Mouse (Mus musculus): ENCODE results near the gene 1700010B08Rik. TPM values are rescaled to one million over a fixed set of nuclear protein-coding genes. Genes with fewer than 3 reads are reported as not detected.
"Not testable (repeated sequence)": the region's sequence is repeated elsewhere in the genome, so short reads cannot be mapped to it uniquely, and the experiment has no call there.

The 1700010B08Rik gene
- polyA plus RNA-seq, 2 experiments = not detected

GRCm38 (mm10) chr2:173705827-173706551 is 13.2 kb upstream of the 1700010B08Rik start:
- no peaks in the 10 kb centered on the region for H3K27me3 ChIP-seq (ENCODE audit: control insufficient read depth, insufficient read depth, low read length)
- TF ChIP-seq CTCF (IDR thresholded peaks at IDR 0.05; ENCODE audit: low read depth) (no peak), EP300 (IDR thresholded peaks at IDR 0.05; ENCODE audit: low read depth) (no peak)
- H3K4me3 ChIP-seq (ENCODE audit: insufficient read depth in 1 of 2, low read depth in 2 of 2, low read length in 2 of 2) = no peak overlapping the region
- no peak overlapping the region for H3K9ac ChIP-seq (replicated peaks)
- H3K36me3 ChIP-seq (replicated peaks; ENCODE audit: control insufficient read depth, insufficient read depth, low read depth) = peaks cover 6% of the 10 kb centered on the region
- ATAC-seq (ENCODE audit: insufficient read depth) (no peak), DNase-seq (ENCODE audit: low read depth in 3 of 3, low spot score in 3 of 3) (no peak)
- H3K4me2 ChIP-seq (ENCODE audit: low read depth) = no peak overlapping the region
- peaks cover 0 to 2% of the 10 kb centered on the region in 2 experiments; a peak in 1 of 4 replicates for H3K4me1 ChIP-seq (replicated peaks; ENCODE audit: control insufficient read depth in 2 of 2, insufficient read depth in 2 of 2, low read length in 1 of 2)
- H3K27ac ChIP-seq = no peak overlapping the region
- WGBS (ENCODE audit: insufficient replicate concordance) = 85% methylated on average over 15 of the region's 15 CpGs
- H3K9me3 ChIP-seq (ENCODE audit: control insufficient read depth, low read length) = no peaks in the 10 kb centered on the region

DNA sequence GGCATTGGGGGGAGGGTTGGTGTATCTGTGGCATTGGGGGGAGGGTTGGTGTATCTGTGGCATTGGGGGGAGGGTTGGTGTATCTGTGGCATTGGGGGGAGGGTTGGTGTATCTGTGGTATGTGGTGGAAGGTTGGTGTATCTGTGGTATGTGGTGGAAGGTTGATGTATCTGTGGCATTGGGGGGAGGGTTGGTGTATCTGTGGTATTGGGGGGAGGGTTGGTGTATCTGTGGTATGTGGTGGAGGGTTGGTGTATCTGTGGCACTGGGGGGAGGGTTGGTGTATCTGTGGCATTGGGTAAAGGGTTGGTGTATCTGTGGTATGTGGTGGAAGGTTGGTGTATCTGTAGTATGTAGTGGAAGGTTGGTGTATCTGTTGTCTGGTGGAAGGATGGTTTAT is 11.6 kb upstream of the 1700010B08Rik start:
- H3K9me3 ChIP-seq (ENCODE audit: control insufficient read depth, low read length); H3K4me1 ChIP-seq (replicated peaks; ENCODE audit: control insufficient read depth in 2 of 2, insufficient read depth in 2 of 2, low read length in 1 of 2); H3K4me3 ChIP-seq (ENCODE audit: insufficient read depth in 1 of 2, low read depth in 2 of 2, low read length in 2 of 2); H3K27me3 ChIP-seq (ENCODE audit: control insufficient read depth, insufficient read depth, low read length); ATAC-seq (ENCODE audit: insufficient read depth); DNase-seq (ENCODE audit: low read depth in 3 of 3, low spot score in 3 of 3); H3K36me3 ChIP-seq (replicated peaks; ENCODE audit: control insufficient read depth, insufficient read depth, low read depth); H3K9ac ChIP-seq (replicated peaks); H3K27ac ChIP-seq; H3K4me2 ChIP-seq (ENCODE audit: low read depth): not testable (repeated sequence)

GRCm38 (mm10) chr2:173710193-173710592 is 9.0 kb upstream of the 1700010B08Rik start:
- no peak for DNase-seq (ENCODE audit: low read depth in 3 of 3, low spot score in 3 of 3)
- Histone ChIP-seq H3K36me3 (replicated peaks; ENCODE audit: control insufficient read depth, insufficient read depth, low read depth) (no peaks in the 10 kb centered on the region), H3K4me3 (ENCODE audit: insufficient read depth in 1 of 2, low read depth in 2 of 2, low read length in 2 of 2) (no peak overlapping the region), H3K27me3 (ENCODE audit: control insufficient read depth, insufficient read depth, low read length) (no peaks in the 10 kb centered on the region), H3K4me1 (replicated peaks; ENCODE audit: control insufficient read depth in 2 of 2, insufficient read depth in 2 of 2, low read length in 1 of 2) (peaks cover 0 to 2% of the 10 kb centered on the region in 2 experiments; a peak in 1 of 4 replicates), H3K4me2 (ENCODE audit: low read depth) (no peak overlapping the region), H3K27ac (no peak overlapping the region), H3K9me3 (ENCODE audit: control insufficient read depth, low read length) (no peaks in the 10 kb centered on the region), H3K9ac (replicated peaks) (no peak overlapping the region)
- WGBS (ENCODE audit: insufficient replicate concordance) = 67% methylated on average over 6 of the region's 6 CpGs
- TF ChIP-seq CTCF (IDR thresholded peaks at IDR 0.05; ENCODE audit: low read depth) = no peak
- no peak for TF ChIP-seq EP300 (IDR thresholded peaks at IDR 0.05; ENCODE audit: low read depth)
- ATAC-seq (ENCODE audit: insufficient read depth) = no peak

GRCm38 (mm10) chr2:173712656-173713055 is 6.6 kb upstream of the 1700010B08Rik start:
- 61% methylated on average over 10 of the region's 10 CpGs for WGBS (ENCODE audit: insufficient replicate concordance)
- Histone ChIP-seq H3K4me1 (replicated peaks; ENCODE audit: control insufficient read depth in 2 of 2, insufficient read depth in 2 of 2, low read length in 1 of 2) (peaks cover 0 to 2% of the 10 kb centered on the region in 2 experiments; a peak in 1 of 4 replicates), H3K36me3 (replicated peaks; ENCODE audit: control insufficient read depth, insufficient read depth, low read depth) (no peaks in the 10 kb centered on the region), H3K4me3 (ENCODE audit: insufficient read depth in 1 of 2, low read depth in 2 of 2, low read length in 2 of 2) (no peak overlapping the region), H3K9ac (replicated peaks) (no peak overlapping the region), H3K9me3 (ENCODE audit: control insufficient read depth, low read length) (no peaks in the 10 kb centered on the region), H3K4me2 (ENCODE audit: low read depth) (no peak overlapping the region), H3K27me3 (ENCODE audit: control insufficient read depth, insufficient read depth, low read length) (no peaks in the 10 kb centered on the region), H3K27ac (no peak overlapping the region)
- DNase-seq (ENCODE audit: low read depth in 3 of 3, low spot score in 3 of 3) (no peak), ATAC-seq (ENCODE audit: insufficient read depth) (no peak)
- TF ChIP-seq CTCF (IDR thresholded peaks at IDR 0.05; ENCODE audit: low read depth) (no peak), EP300 (IDR thresholded peaks at IDR 0.05; ENCODE audit: low read depth) (no peak)

DNA sequence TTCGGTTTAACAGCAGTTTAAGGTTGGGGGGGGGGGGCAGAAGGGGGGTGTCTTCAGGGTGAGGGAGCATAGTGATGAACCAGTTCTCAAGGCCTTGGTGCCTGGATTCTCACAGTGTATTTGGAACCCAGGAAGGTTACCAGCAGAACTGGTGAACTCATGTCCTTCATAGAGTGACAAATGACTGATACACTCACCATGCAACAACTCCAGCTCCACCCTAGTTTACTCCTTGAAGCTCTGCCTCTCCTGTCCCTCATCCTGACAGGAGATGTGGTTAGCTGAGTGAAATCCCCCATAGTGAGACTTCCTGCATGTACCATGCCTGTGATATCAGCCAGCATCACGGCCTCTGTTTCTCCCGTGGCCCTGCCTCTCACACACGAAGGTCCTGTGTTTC is 6.0 kb upstream of the 1700010B08Rik start:
- Histone ChIP-seq H3K27me3 (ENCODE audit: control insufficient read depth, insufficient read depth, low read length) (no peaks in the 10 kb centered on the region), H3K4me3 (ENCODE audit: insufficient read depth in 1 of 2, low read depth in 2 of 2, low read length in 2 of 2) (no peak overlapping the region), H3K36me3 (replicated peaks; ENCODE audit: control insufficient read depth, insufficient read depth, low read depth) (no peaks in the 10 kb centered on the region), H3K4me1 (replicated peaks; ENCODE audit: control insufficient read depth in 2 of 2, insufficient read depth in 2 of 2, low read length in 1 of 2) (peaks cover 0 to 2% of the 10 kb centered on the region in 2 experiments; a peak in 1 of 4 replicates), H3K9ac (replicated peaks) (no peak overlapping the region), H3K9me3 (ENCODE audit: control insufficient read depth, low read length) (no peaks in the 10 kb centered on the region), H3K4me2 (ENCODE audit: low read depth) (no peak overlapping the region), H3K27ac (no peak overlapping the region)
- DNase-seq (ENCODE audit: low read depth in 3 of 3, low spot score in 3 of 3) (no peak), ATAC-seq (ENCODE audit: insufficient read depth) (no peak)
- 54% methylated on average over 4 of the region's 4 CpGs for WGBS (ENCODE audit: insufficient replicate concordance)
- TF ChIP-seq EP300 (IDR thresholded peaks at IDR 0.05; ENCODE audit: low read depth) = no peak
- no peak for TF ChIP-seq CTCF (IDR thresholded peaks at IDR 0.05; ENCODE audit: low read depth)

Data from liver, embryonic 14.5 days (tissue).